Comparison of ENCODE assay signal across 8 mouse cellular contexts in genomic region chr11:101963473-101964291, GRCm38 (mm10). TPM values are rescaled to one million over a fixed set of nuclear protein-coding genes. Genes with fewer than 3 reads are reported as not detected.
DNase-seq lines count a peak whose midpoint lies in the region; ATAC-seq and TF ChIP-seq lines count a peak whose summit lies in the region.

No protein-coding gene starts in this region.

- 2% methylated on average over 78 of the region's 78 CpGs for WGBS in cerebellum, adult 2 months
- WGBS in hindbrain, embryonic 10.5 days = under 1% methylated on average over 78 of the region's 78 CpGs
- under 1% methylated on average over 78 of the region's 78 CpGs for WGBS in liver, embryonic 16.5 days (ENCODE audit: insufficient replicate concordance)
- WGBS in stomach, embryonic 15.5 days = under 1% methylated on average over 78 of the region's 78 CpGs

- TF ChIP-seq CTCF in cerebellum, adult 2 months (IDR thresholded peaks at IDR 0.05; ENCODE audit: borderline replicate concordance, insufficient read depth, low read depth, low read length) = no peak

- TF ChIP-seq POLR2A in cerebellum, adult 2 months (IDR thresholded peaks at IDR 0.05; ENCODE audit: borderline replicate concordance, insufficient read depth, low read length) = no peak

- H3K4me1 ChIP-seq in cerebellum, adult 2 months (ENCODE audit: control insufficient read depth, insufficient read depth, low read length) = peaks cover 6% of the 10 kb centered on the region; the same call in 1 of the 2 replicates
- H3K4me1 ChIP-seq in hindbrain, embryonic 10.5 days (replicated peaks) = peaks cover 66% of the 10 kb centered on the region
- H3K4me1 ChIP-seq in liver, embryonic 16.5 days (ENCODE audit: control insufficient read depth, low read depth, low read length) = no peaks in the 10 kb centered on the region; the same call in 1 of the 2 replicates
- H3K4me1 ChIP-seq in stomach, embryonic 15.5 days = peaks cover 14% of the 10 kb centered on the region

- peak overlapping the region; percentile 45 for H3K4me3 ChIP-seq in cerebellum, adult 2 months (replicated peaks; ENCODE audit: insufficient read depth, low read depth, low read length)
- peak overlapping the region; percentile 70 for H3K4me3 ChIP-seq in hindbrain, embryonic 10.5 days
- peak overlapping the region; percentile 42 for H3K4me3 ChIP-seq in liver, embryonic 16.5 days (ENCODE audit: low read depth, low read length)
- H3K4me3 ChIP-seq in stomach, embryonic 15.5 days (replicated peaks) = peak overlapping the region; percentile 47

- ATAC-seq in cerebellum, adult (ENCODE audit: insufficient number of reproducible peaks, low FRiP score, low TSS enrichment) = no peak
- no peak for ATAC-seq in liver, embryonic 16.5 days (ENCODE audit: low read depth)
- ATAC-seq in stomach, embryonic 15.5 days (ENCODE audit: insufficient read depth, low FRiP score, low read depth) = 0 out of 2 replicates have a peak, but pooled peaks have one; percentile 33

- H3K27ac ChIP-seq in cerebellum, adult 2 months (ENCODE audit: insufficient read depth, low read length) = no peak overlapping the region
- H3K27ac ChIP-seq in hindbrain, embryonic 10.5 days = peak overlapping the region; percentile 84
- no peak overlapping the region for H3K27ac ChIP-seq in liver, embryonic 16.5 days (ENCODE audit: low read length)
- no peak overlapping the region for H3K27ac ChIP-seq in stomach, embryonic 15.5 days

- no peaks in the 10 kb centered on the region for H3K36me3 ChIP-seq in hindbrain, embryonic 10.5 days
- no peaks in the 10 kb centered on the region for H3K36me3 ChIP-seq in liver, embryonic 16.5 days (ENCODE audit: control insufficient read depth, insufficient read depth)
- no peaks in the 10 kb centered on the region for H3K36me3 ChIP-seq in stomach, embryonic 15.5 days

- no peaks in the 10 kb centered on the region for H3K27me3 ChIP-seq in cerebellum, adult 2 months (ENCODE audit: control insufficient read depth, insufficient read depth, low read length)
- peaks cover 94% of the 10 kb centered on the region for H3K27me3 ChIP-seq in hindbrain, embryonic 10.5 days (ENCODE audit: insufficient read depth, poor library complexity, severe bottlenecking)
- peaks cover 71% of the 10 kb centered on the region for H3K27me3 ChIP-seq in liver, embryonic 16.5 days (ENCODE audit: control insufficient read depth, insufficient read depth, low read depth, low read length)
- H3K27me3 ChIP-seq in stomach, embryonic 15.5 days (replicated peaks) = peaks cover 61% of the 10 kb centered on the region

- no peaks in the 10 kb centered on the region for H3K9me3 ChIP-seq in hindbrain, embryonic 10.5 days
- no peaks in the 10 kb centered on the region for H3K9me3 ChIP-seq in liver, embryonic 16.5 days (replicated peaks; ENCODE audit: control insufficient read depth, low read length)
- no peaks in the 10 kb centered on the region for H3K9me3 ChIP-seq in stomach, embryonic 15.5 days

- peak; percentile 41 to 56 for DNase-seq in cerebellum, adult 2 months
- peak; percentile 9 for DNase-seq in thymus, postnatal 14 days
- no peak for DNase-seq in thymus, adult 18-20 months
- peak; percentile 72 for DNase-seq in hindbrain, embryonic 10.5 days (ENCODE audit: low spot score)
- no peak for DNase-seq in right cerebral cortex, postnatal 14 days

- H3K4me2 ChIP-seq in liver, embryonic 16.5 days (ENCODE audit: low read depth, low read length) = peak overlapping the region; percentile 52
- peak overlapping the region; percentile 97 for H3K4me2 ChIP-seq in stomach, embryonic 15.5 days

- no peak overlapping the region for H3K9ac ChIP-seq in liver, embryonic 16.5 days (ENCODE audit: low read depth, low read length)
- peak overlapping the region; percentile 34 for H3K9ac ChIP-seq in stomach, embryonic 15.5 days

RNA-seq across cellular contexts. Expression of gene Sost, which starts 3.1 kb away (rescaled TPM):
- 1.4 and 1.7 TPM in 2 replicates for polyA plus RNA-seq in cerebellum, adult 2 months (2012; rRNA removed)
- polyA plus RNA-seq in hindbrain, embryonic 10.5 days (2016; fragmentation: Nextera tagmentation; extraction: Ambion mirVana) = 1.1 and 1.3 TPM in 2 replicates
- polyA plus RNA-seq in liver, embryonic 16.5 days (2015; fragmentation: Nextera tagmentation; extraction: Ambion mirVana) = not detected in 2 replicates
- polyA plus RNA-seq in stomach, embryonic 15.5 days (2015; fragmentation: Nextera tagmentation; extraction: Ambion mirVana) = 0.08 and 0.10 TPM in 2 replicates

RNA-seq across cellular contexts. Expression of gene Cfap97d1, which starts 20.4 kb away (rescaled TPM):
- polyA plus RNA-seq in cerebellum, adult 2 months (2012; rRNA removed) = not detected in 2 replicates
- not detected in 2 replicates for polyA plus RNA-seq in hindbrain, embryonic 10.5 days (2016; fragmentation: Nextera tagmentation; extraction: Ambion mirVana)
- not detected in 2 replicates for polyA plus RNA-seq in liver, embryonic 16.5 days (2015; fragmentation: Nextera tagmentation; extraction: Ambion mirVana)
- not detected in 2 replicates for polyA plus RNA-seq in stomach, embryonic 15.5 days (2015; fragmentation: Nextera tagmentation; extraction: Ambion mirVana)

RNA-seq across cellular contexts. Expression of gene Dusp3, which starts 23.1 kb away (rescaled TPM):
- polyA plus RNA-seq in cerebellum, adult 2 months (2012; rRNA removed) = 86.0 and 98.5 TPM in 2 replicates
- polyA plus RNA-seq in hindbrain, embryonic 10.5 days (2016; fragmentation: Nextera tagmentation; extraction: Ambion mirVana) = 11.6 and 12.4 TPM in 2 replicates
- 8.1 and 8.9 TPM in 2 replicates for polyA plus RNA-seq in liver, embryonic 16.5 days (2015; fragmentation: Nextera tagmentation; extraction: Ambion mirVana)
- 22.5 and 25.0 TPM in 2 replicates for polyA plus RNA-seq in stomach, embryonic 15.5 days (2015; fragmentation: Nextera tagmentation; extraction: Ambion mirVana)

Comparison
In these comparisons a context has a peak if more than half of its experiments do, and no peak if none do; other contexts are left out.
1. DNase-seq: peak in cerebellum, adult 2 months (2 of 2), thymus, postnatal 14 days (single experiment) and hindbrain, embryonic 10.5 days (single experiment); none in thymus, adult 18-20 months (0 of 2) and right cerebral cortex, postnatal 14 days (single experiment).
2. Peak in every context shown above with its lines, with median percentiles within 50 percentile points of each other: H3K4me3 ChIP-seq.